Comparison of ENCODE assay signal across 16 mouse cellular contexts in genomic region chr5:125792643-125793042, GRCm38 (mm10).
"Had no signal": no experiment of that assay in that cellular context is flagged by ENCODE, and none has a peak within 500 bp of the region (broad histone marks: within the 10 kb centered on the region; RNA-seq: fewer than 3 reads in every experiment).

No protein-coding gene starts in this region.

- ATAC-seq: intestine, postnatal 0 days; liver, embryonic 12.5 days had no signal

- H3K27ac ChIP-seq: limb, embryonic 13.5 days; liver, embryonic 12.5 days; midbrain, embryonic 12.5 days; neural tube, embryonic 15.5 days had no signal

- H3K9me3 ChIP-seq: midbrain, embryonic 12.5 days; neural tube, embryonic 15.5 days had no signal

- H3K36me3 ChIP-seq: limb, embryonic 13.5 days; liver, embryonic 12.5 days; midbrain, embryonic 12.5 days had no signal

- H3K4me1 ChIP-seq: limb, embryonic 13.5 days; liver, embryonic 12.5 days; midbrain, embryonic 12.5 days; neural tube, embryonic 15.5 days had no signal

- H3K4me3 ChIP-seq: limb, embryonic 13.5 days; liver, embryonic 12.5 days; midbrain, embryonic 12.5 days; myocyte; neural tube, embryonic 15.5 days had no signal

- H3K9ac ChIP-seq: limb, embryonic 13.5 days; liver, embryonic 12.5 days; midbrain, embryonic 12.5 days; neural tube, embryonic 15.5 days had no signal

- H3K27me3 ChIP-seq: limb, embryonic 13.5 days; liver, embryonic 12.5 days; midbrain, embryonic 12.5 days; neural tube, embryonic 15.5 days had no signal

- DNase-seq: kidney, adult 9 months; kidney, postnatal 10 days; kidney, postnatal 4 days; layer of hippocampus, postnatal 36 days; left cerebral cortex, postnatal 4 days; lung, adult 18-20 months; right cerebral cortex, adult 18-20 months; right cerebral cortex, postnatal 25 days; thymus, adult 18-20 months; thymus, postnatal 14 days had no signal

- H3K4me2 ChIP-seq: limb, embryonic 13.5 days; liver, embryonic 12.5 days; midbrain, embryonic 12.5 days; neural tube, embryonic 15.5 days had no signal
